Mouse (Mus musculus) embryonic fibroblast, embryonic 13.5 days (primary cell): Measurements from ENCODE around the gene Tbc1d13.

Experiments
- CTCF ChIP-seq: IDR thresholded peaks from 2 replicates; pipeline ENCODE4 v1.5.1; 2011; ENCODE audit warnings: mild to moderate bottlenecking, control low read depth, low read length, moderate library complexity, borderline replicate concordance; ENCODE audit not compliant: insufficient read depth
- POLR2A ChIP-seq: IDR thresholded peaks from 2 replicates; pipeline ENCODE4 v1.6.1; 2011; ENCODE audit warnings: low read depth, mild to moderate bottlenecking, control low read depth, low read length, moderate library complexity

DNA sequence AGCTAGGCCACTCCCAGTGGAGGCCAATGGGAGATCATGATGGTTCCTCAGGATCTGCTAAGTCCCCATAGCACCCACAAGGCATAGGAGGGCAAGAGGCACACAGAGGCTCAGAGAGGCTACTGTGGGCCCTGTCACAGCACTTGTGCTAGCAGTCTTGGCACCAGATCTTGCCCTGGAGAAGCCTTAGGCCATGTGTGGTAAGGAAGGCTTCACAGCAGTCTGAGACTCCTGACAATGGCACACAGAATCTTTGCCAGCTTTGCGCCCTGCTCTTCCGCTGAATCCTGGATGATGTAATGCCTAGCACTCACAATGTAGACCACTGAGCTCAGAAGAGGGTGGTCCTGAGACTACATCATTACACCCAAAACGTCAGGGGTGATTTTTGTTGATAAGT lies 61.1 kb downstream of the Tbc1d13 start:
- no peak for TF ChIP-seq CTCF
- TF ChIP-seq POLR2A = no peak
